ENCODE assay signal across 8 mouse cellular contexts in genomic region chr6:108426789-108427188, GRCm38 (mm10).
DNase-seq lines count a peak whose midpoint lies in the region; ATAC-seq lines count a peak whose summit lies in the region.

No protein-coding gene starts in this region.

- no peaks in the 10 kb centered on the region for H3K36me3 ChIP-seq in forebrain, embryonic 14.5 days (ENCODE audit: control insufficient read depth, insufficient read depth, low read length)
- H3K36me3 ChIP-seq in liver, embryonic 15.5 days (replicated peaks) = no peaks in the 10 kb centered on the region
- no peaks in the 10 kb centered on the region for H3K36me3 ChIP-seq in neural tube, embryonic 12.5 days

- peak; percentile 23 for DNase-seq in c-Kit-positive CD71-negative TER-119-negative erythroid progenitor cells, embryonic 14.5 days (ENCODE audit: low read depth)
- DNase-seq in forebrain, embryonic 14.5 days (ENCODE audit: low spot score) = peak; percentile 94
- peak; percentile 91 to 92 for DNase-seq in heart, postnatal 10 days
- DNase-seq in kidney, postnatal 4 days = peak; percentile 87 to 91
- DNase-seq in telencephalon, adult 2 months (ENCODE audit: low read depth, low spot score) = peak; percentile 93

- ATAC-seq in CD4-positive, CD25-positive, alpha-beta regulatory T cell, adult 4 months = peak; percentile 94
- peak; percentile 88 for ATAC-seq in forebrain, embryonic 14.5 days
- peak; percentile 69 for ATAC-seq in liver, embryonic 15.5 days (ENCODE audit: insufficient read depth)
- peak; percentile 51; the same call in 1 of the 2 replicates for ATAC-seq in neural tube, embryonic 12.5 days (ENCODE audit: low FRiP score, low read depth)

- H3K9me3 ChIP-seq in forebrain, embryonic 14.5 days (replicated peaks; ENCODE audit: control insufficient read depth, low read length) = no peaks in the 10 kb centered on the region
- no peaks in the 10 kb centered on the region for H3K9me3 ChIP-seq in liver, embryonic 15.5 days (replicated peaks)
- H3K9me3 ChIP-seq in neural tube, embryonic 12.5 days = no peaks in the 10 kb centered on the region

- H3K4me3 ChIP-seq in forebrain, embryonic 14.5 days (ENCODE audit: low read depth, low read length) = no peak overlapping the region
- no peak overlapping the region for H3K4me3 ChIP-seq in liver, embryonic 15.5 days (replicated peaks)
- no peak overlapping the region for H3K4me3 ChIP-seq in neural tube, embryonic 12.5 days

- H3K9ac ChIP-seq in forebrain, embryonic 14.5 days (ENCODE audit: low read length) = no peak overlapping the region
- H3K9ac ChIP-seq in liver, embryonic 15.5 days = no peak overlapping the region
- H3K9ac ChIP-seq in neural tube, embryonic 12.5 days = no peak overlapping the region

- WGBS in forebrain, embryonic 14.5 days = 3% methylated on average over 10 of the region's 10 CpGs
- 33% methylated on average over 10 of the region's 10 CpGs for WGBS in liver, embryonic 15.5 days (ENCODE audit: insufficient replicate concordance)
- 24% methylated on average over 10 of the region's 10 CpGs for WGBS in neural tube, embryonic 12.5 days

- peak overlapping the region; percentile 31; the same call in 1 of the 2 replicates for H3K4me2 ChIP-seq in forebrain, embryonic 14.5 days (ENCODE audit: low read length)
- H3K4me2 ChIP-seq in liver, embryonic 15.5 days = no peak overlapping the region
- H3K4me2 ChIP-seq in neural tube, embryonic 12.5 days (replicated peaks) = 0 out of 2 replicates have a peak overlapping the region, but pooled peaks have one; percentile 9

- peaks cover 13% of the 10 kb centered on the region for H3K4me1 ChIP-seq in forebrain, embryonic 14.5 days (ENCODE audit: control insufficient read depth, insufficient read depth, low read length)
- H3K4me1 ChIP-seq in liver, embryonic 15.5 days (replicated peaks) = 0 out of 2 replicates have a peak, but pooled peaks cover 6% of the 10 kb centered on the region
- H3K4me1 ChIP-seq in neural tube, embryonic 12.5 days = peaks cover 10% of the 10 kb centered on the region

- intact Hi-C loops in heart, postnatal 10 days (cut with DNase I) = loop anchor here (1.0 to 5.0 kb wide), 4 partner anchors 81 to 284 kb away; no protein-coding TSS in a partner anchor

- H3K27ac ChIP-seq in forebrain, embryonic 14.5 days (ENCODE audit: low read depth, low read length) = 0 out of 2 replicates have a peak overlapping the region, but pooled peaks have one; percentile 39
- 0 out of 2 replicates have a peak overlapping the region, but pooled peaks have one; percentile 45 for H3K27ac ChIP-seq in liver, embryonic 15.5 days (replicated peaks)
- H3K27ac ChIP-seq in neural tube, embryonic 12.5 days = no peak overlapping the region

- no peaks in the 10 kb centered on the region for H3K27me3 ChIP-seq in forebrain, embryonic 14.5 days (replicated peaks; ENCODE audit: control insufficient read depth, insufficient read depth, low read length)
- no peaks in the 10 kb centered on the region for H3K27me3 ChIP-seq in liver, embryonic 15.5 days
- no peaks in the 10 kb centered on the region for H3K27me3 ChIP-seq in neural tube, embryonic 12.5 days (replicated peaks)

Comparison
In these comparisons a context has a peak if more than half of its experiments do, and no peak if none do; other contexts are left out.
1. DNase-seq: peak in every context shown above with its lines; median percentile 94 in forebrain, embryonic 14.5 days; 93 in telencephalon, adult 2 months; 92 in heart, postnatal 10 days; 89 in kidney, postnatal 4 days; 23 in c-Kit-positive CD71-negative TER-119-negative erythroid progenitor cells, embryonic 14.5 days.